Mouse (Mus musculus) stomach, postnatal 0 days (tissue): ENCODE data around the gene Kirrel3.

Source experiments
- CTCF ChIP-seq: IDR thresholded peaks from 2 replicates; pipeline ENCODE4 v1.5.1; 2016; ENCODE audit warnings: antibody characterized with exemption, low read depth, mild to moderate bottlenecking, moderate library complexity
- EP300 ChIP-seq: optimal IDR thresholded peaks from 2 replicates; pipeline ENCODE3; 2016; ENCODE audit warnings: antibody characterized with exemption

DNA sequence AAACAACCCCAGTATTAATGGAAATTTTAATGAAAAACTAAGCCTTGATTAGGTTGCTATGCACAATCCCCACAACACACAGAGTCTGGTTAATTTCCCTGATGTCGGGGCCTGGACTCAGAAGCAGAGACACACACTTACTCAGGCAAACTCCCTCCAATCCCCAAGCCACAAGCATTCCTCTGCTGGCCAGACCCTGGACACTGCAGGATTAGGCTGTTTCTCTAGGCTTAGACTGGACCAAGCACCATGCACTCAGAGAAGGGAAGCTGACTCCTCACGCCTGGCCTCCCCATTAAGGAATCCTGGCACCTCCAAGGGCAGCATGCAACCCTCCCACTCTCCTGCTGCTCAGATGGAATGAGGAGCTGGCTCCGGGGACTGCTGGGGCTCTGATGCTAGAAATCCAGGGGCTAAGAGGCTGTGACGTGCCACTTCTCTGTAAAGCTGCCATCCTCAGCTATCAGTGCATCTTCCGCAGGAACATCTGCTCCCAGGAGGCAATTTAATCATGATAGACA is 324.4 kb downstream of the Kirrel3 start:
- TF ChIP-seq CTCF (no peak), EP300 (no peak)
